Mouse (Mus musculus): ENCODE measurements at regions not wholly inside any gene's neighbourhood (a gene's known extent, or its start where the extent isn't known, plus 50 kb on each side); places are given as distances from the start of the nearest gene placed in this dataset.

DNA sequence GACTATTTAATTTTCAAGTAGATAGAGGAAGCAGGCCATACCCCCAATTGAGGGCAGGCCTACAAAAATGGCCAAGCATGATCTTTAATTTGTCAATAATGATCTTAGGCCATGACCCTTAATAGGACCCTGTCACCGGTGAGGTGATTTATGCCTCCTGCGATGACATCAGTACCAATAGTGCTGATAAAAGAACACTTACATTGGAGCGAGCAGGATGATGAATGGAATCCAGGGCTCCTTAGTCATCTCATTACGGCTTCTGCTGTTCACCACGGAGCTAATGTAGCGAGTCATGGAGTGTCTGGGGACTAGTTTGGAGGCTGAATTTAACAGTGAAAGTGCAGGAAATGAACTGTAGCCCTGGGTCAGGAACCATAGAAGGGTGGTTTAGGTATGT, 308.6 kb downstream of the En1 start:
- Histone ChIP-seq H3K27me3 (ENCODE audit: control insufficient read depth, insufficient read depth, low read length) (no peaks in the 10 kb centered on the region), H3K36me3 (ENCODE audit: control insufficient read depth, insufficient read depth, low read length) (no peaks in the 10 kb centered on the region), H3K27ac (ENCODE audit: low read depth, low read length) (no peak overlapping the region), H3K9me3 (ENCODE audit: control insufficient read depth, low read length) (no peaks in the 10 kb centered on the region), H3K4me1 (ENCODE audit: control insufficient read depth, insufficient read depth, low read length) (no peaks in the 10 kb centered on the region), H3K4me2 (no peak overlapping the region), H3K4me3 (ENCODE audit: low read depth, low read length) (no peak overlapping the region), H3K9ac (ENCODE audit: low read length) (no peak overlapping the region)
- ATAC-seq (ENCODE audit: low FRiP score) (no peak), DNase-seq (ENCODE audit: low spot score, missing footprints) (no peak)
- WGBS = 91% methylated on average over 6 of the region's 6 CpGs

DNA sequence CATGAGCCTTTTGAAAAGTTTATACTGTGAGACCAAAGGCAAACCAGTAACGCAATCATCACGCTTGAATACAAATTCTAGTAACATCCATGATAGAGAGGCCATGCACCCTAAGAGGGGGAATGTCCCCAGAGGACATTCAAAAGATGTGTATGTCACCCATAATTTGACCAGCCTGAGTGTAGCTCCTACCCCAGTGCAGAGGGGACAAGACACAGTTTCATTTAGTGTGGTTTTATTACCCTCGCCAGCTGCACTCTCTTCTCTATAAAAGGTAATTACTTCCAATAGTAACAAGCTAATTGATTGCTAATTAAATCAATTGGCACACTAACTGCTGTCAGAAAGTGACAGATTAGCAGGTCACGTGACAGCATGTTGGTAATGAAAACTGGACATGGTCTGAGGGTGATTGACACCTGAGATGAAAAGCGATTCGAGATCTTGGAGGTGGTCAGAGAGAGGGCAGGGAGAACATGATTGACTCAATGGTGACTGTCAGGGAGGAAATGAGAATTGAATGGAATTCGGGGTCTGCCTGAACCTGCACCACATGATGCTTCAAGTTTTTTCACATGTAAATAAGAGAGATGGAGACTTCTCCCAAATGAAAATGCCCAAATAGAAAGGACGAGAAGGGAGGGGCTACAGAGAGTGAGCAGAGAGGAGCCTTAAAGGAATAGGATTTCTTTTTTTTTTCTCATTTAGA, 309.9 kb downstream of the En1 start:
- ATAC-seq (ENCODE audit: low FRiP score) = peak; percentile 54
- H3K36me3 ChIP-seq (ENCODE audit: control insufficient read depth, insufficient read depth, low read length) = no peaks in the 10 kb centered on the region
- 47% methylated on average over 8 of the region's 8 CpGs for WGBS
- no peak overlapping the region for H3K9ac ChIP-seq (ENCODE audit: low read length)
- H3K27ac ChIP-seq (ENCODE audit: low read depth, low read length) = no peak overlapping the region
- H3K4me2 ChIP-seq = no peak overlapping the region
- no peaks in the 10 kb centered on the region for H3K4me1 ChIP-seq (ENCODE audit: control insufficient read depth, insufficient read depth, low read length)
- no peak overlapping the region for H3K4me3 ChIP-seq (ENCODE audit: low read depth, low read length)
- no peaks in the 10 kb centered on the region for H3K9me3 ChIP-seq (ENCODE audit: control insufficient read depth, low read length)
- H3K27me3 ChIP-seq (ENCODE audit: control insufficient read depth, insufficient read depth, low read length) = no peaks in the 10 kb centered on the region
- DNase-seq (ENCODE audit: low spot score, missing footprints) = no peak

DNA sequence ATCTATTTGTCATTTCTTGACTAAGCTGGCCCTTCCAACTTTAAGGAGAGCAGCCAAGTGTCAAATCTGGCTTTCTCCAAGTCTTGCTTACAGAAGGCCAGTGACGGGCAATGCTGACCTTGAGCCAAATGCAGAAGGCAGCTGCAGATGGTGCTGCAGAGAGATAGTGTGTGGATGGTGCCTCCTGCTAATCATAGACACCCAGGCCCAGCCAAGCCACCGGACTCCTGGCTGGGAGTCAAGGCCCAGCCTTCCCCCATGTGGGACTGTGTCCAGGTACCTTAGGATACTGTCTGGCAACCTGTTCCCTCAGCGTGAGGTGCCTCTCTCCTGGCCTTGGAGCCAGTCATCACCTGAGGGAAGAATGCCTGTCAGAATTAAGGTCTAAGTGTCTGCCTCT, 319.3 kb downstream of the En1 start:
- Histone ChIP-seq H3K27me3 (ENCODE audit: control insufficient read depth, insufficient read depth, low read length) (no peaks in the 10 kb centered on the region), H3K9ac (ENCODE audit: low read length) (no peak overlapping the region), H3K27ac (ENCODE audit: low read depth, low read length) (no peak overlapping the region), H3K36me3 (ENCODE audit: control insufficient read depth, insufficient read depth, low read length) (no peaks in the 10 kb centered on the region), H3K4me3 (ENCODE audit: low read depth, low read length) (no peak overlapping the region), H3K4me2 (no peak overlapping the region), H3K9me3 (ENCODE audit: control insufficient read depth, low read length) (no peaks in the 10 kb centered on the region), H3K4me1 (ENCODE audit: control insufficient read depth, insufficient read depth, low read length) (no peaks in the 10 kb centered on the region)
- DNase-seq (ENCODE audit: low spot score, missing footprints) (no peak), ATAC-seq (ENCODE audit: low FRiP score) (no peak)
- 92% methylated on average over 3 of the region's 3 CpGs for WGBS

DNA sequence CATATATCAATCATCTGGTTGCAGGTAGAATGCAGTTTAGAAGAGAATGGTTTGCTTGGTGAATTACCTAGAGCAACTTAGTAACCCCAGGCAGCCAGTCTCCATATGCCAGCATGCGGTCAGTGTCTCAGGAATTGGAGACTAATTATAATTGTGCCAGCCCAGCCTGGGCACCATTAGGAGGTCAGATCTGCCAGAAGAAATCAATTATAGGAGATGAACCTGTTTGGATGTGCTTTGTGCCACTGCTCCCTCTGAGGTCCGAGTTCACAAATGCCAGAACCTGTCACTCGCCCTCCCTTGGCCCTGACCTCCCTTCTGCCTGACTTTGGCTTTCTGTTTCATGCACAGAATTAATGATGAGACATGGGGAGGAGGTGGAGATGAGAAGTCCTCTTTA, 323.1 kb downstream of the En1 start:
- no peak overlapping the region for H3K9ac ChIP-seq (ENCODE audit: low read length)
- WGBS = 88% methylated on average over 3 of the region's 3 CpGs
- ATAC-seq (ENCODE audit: low FRiP score) (no peak), DNase-seq (ENCODE audit: low spot score, missing footprints) (no peak)
- no peaks in the 10 kb centered on the region for H3K36me3 ChIP-seq (ENCODE audit: control insufficient read depth, insufficient read depth, low read length)
- H3K27ac ChIP-seq (ENCODE audit: low read depth, low read length) = no peak overlapping the region
- no peak overlapping the region for H3K4me2 ChIP-seq
- H3K27me3 ChIP-seq (ENCODE audit: control insufficient read depth, insufficient read depth, low read length) = no peaks in the 10 kb centered on the region
- no peaks in the 10 kb centered on the region for H3K4me1 ChIP-seq (ENCODE audit: control insufficient read depth, insufficient read depth, low read length)
- H3K4me3 ChIP-seq (ENCODE audit: low read depth, low read length) = no peak overlapping the region
- no peaks in the 10 kb centered on the region for H3K9me3 ChIP-seq (ENCODE audit: control insufficient read depth, low read length)

DNA sequence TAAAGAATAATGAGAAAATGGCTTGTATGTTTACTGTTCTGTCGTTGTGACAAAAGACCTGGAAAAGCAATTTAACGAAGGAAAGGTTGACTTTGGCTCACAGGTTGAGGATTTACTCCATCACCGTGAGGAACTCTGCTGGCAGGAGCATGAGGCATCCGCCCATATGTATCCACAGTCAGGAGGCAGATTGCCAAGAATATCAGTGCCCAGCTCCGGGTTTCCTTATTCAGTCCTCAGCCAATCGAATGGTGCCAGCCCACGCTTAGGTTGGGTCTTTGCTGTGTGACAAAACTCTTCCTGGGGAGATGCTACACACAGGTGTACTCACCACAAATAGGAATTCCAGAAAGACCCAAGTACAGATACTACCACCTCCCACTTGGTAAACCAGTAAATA, 327.9 kb downstream of the En1 start:
- Histone ChIP-seq H3K9ac (ENCODE audit: low read length) (no peak overlapping the region), H3K9me3 (ENCODE audit: control insufficient read depth, low read length) (no peaks in the 10 kb centered on the region), H3K27me3 (ENCODE audit: control insufficient read depth, insufficient read depth, low read length) (no peaks in the 10 kb centered on the region), H3K4me3 (ENCODE audit: low read depth, low read length) (no peak overlapping the region), H3K4me2 (no peak overlapping the region), H3K27ac (ENCODE audit: low read depth, low read length) (no peak overlapping the region), H3K36me3 (ENCODE audit: control insufficient read depth, insufficient read depth, low read length) (no peaks in the 10 kb centered on the region), H3K4me1 (ENCODE audit: control insufficient read depth, insufficient read depth, low read length) (no peaks in the 10 kb centered on the region)
- ATAC-seq (ENCODE audit: low FRiP score) = no peak
- WGBS = 87% methylated on average over 7 of the region's 7 CpGs
- DNase-seq (ENCODE audit: low spot score, missing footprints) = no peak

DNA sequence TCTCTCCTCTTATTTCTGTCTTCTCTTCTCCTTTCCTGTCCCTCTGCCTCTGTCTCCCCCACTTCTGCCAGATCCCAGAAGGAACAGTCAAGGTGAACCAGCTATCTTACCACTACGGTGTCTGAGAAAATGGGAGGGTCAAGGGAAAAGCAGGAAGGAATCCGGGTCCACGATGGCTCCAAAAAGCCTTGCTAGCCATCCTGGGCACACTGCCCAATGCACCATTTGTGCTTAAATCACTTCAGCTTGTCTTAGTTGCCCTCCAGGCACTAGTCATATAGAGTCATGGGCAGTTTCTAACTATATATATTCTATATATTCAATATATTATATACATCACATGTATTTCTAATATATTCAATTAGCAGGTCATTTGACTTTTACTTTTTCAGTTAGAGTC, 333.1 kb downstream of the En1 start:
- no peaks in the 10 kb centered on the region for H3K9me3 ChIP-seq (ENCODE audit: control insufficient read depth, low read length)
- H3K27me3 ChIP-seq (ENCODE audit: control insufficient read depth, insufficient read depth, low read length) = no peaks in the 10 kb centered on the region
- H3K36me3 ChIP-seq (ENCODE audit: control insufficient read depth, insufficient read depth, low read length) = no peaks in the 10 kb centered on the region
- ATAC-seq (ENCODE audit: low FRiP score) (no peak), DNase-seq (ENCODE audit: low spot score, missing footprints) (no peak)
- WGBS = 93% methylated on average over 3 of the region's 3 CpGs
- no peaks in the 10 kb centered on the region for H3K4me1 ChIP-seq (ENCODE audit: control insufficient read depth, insufficient read depth, low read length)
- H3K4me3 ChIP-seq (ENCODE audit: low read depth, low read length) = no peak overlapping the region
- H3K9ac ChIP-seq (ENCODE audit: low read length) = no peak overlapping the region
- H3K4me2 ChIP-seq = no peak overlapping the region
- no peak overlapping the region for H3K27ac ChIP-seq (ENCODE audit: low read depth, low read length)

DNA sequence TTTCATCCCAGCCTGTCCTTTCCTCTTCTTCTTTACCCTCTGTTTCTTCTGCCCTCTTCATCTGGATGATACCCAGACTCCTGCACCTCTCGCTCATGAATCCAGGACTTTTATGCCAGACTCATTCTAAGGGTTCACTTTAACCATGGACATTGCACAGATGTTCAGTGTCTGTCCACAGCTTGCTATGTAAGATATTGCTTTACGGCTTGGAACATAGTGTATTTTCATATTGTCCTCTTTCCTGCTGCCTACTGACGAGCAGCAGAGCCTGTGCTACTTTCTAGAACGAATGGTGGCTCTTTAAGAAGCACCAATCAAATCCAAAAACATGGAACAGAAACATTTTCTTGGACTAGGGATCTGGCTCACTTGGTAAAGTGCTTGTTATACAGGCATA, 341.5 kb downstream of the En1 start:
- H3K9me3 ChIP-seq (ENCODE audit: control insufficient read depth, low read length) = no peaks in the 10 kb centered on the region
- WGBS = 85% methylated on average over 4 of the region's 4 CpGs
- H3K4me2 ChIP-seq = no peak overlapping the region
- H3K27ac ChIP-seq (ENCODE audit: low read depth, low read length) = no peak overlapping the region
- H3K36me3 ChIP-seq (ENCODE audit: control insufficient read depth, insufficient read depth, low read length) = no peaks in the 10 kb centered on the region
- H3K4me1 ChIP-seq (ENCODE audit: control insufficient read depth, insufficient read depth, low read length) = no peaks in the 10 kb centered on the region
- ATAC-seq (ENCODE audit: low FRiP score) = no peak
- H3K9ac ChIP-seq (ENCODE audit: low read length) = no peak overlapping the region
- no peaks in the 10 kb centered on the region for H3K27me3 ChIP-seq (ENCODE audit: control insufficient read depth, insufficient read depth, low read length)
- H3K4me3 ChIP-seq (ENCODE audit: low read depth, low read length) = no peak overlapping the region
- DNase-seq (ENCODE audit: low spot score, missing footprints) = no peak

DNA sequence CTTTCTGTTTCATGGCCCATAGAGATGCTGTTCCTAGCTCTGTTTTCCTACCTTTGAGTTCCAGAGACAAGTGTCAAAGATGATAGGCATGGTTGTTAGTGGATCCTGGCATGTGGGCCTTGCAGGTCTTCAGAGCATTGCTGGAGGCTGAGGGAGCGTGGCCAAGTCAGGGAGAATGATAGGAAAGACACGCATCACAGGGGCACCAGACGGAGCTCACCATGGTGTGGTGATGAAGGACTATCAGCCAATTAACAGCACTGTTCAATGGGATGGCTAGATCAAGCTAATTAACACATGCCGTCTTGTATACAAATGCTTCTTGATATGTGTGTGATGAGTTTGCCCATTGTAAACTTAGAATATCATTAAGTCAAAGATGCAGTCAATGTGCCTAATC, 344.1 kb downstream of the En1 start:
- Histone ChIP-seq H3K27me3 (ENCODE audit: control insufficient read depth, insufficient read depth, low read length) (no peaks in the 10 kb centered on the region), H3K9ac (ENCODE audit: low read length) (no peak overlapping the region), H3K4me1 (ENCODE audit: control insufficient read depth, insufficient read depth, low read length) (no peaks in the 10 kb centered on the region), H3K4me2 (no peak overlapping the region), H3K36me3 (ENCODE audit: control insufficient read depth, insufficient read depth, low read length) (no peaks in the 10 kb centered on the region), H3K4me3 (ENCODE audit: low read depth, low read length) (no peak overlapping the region), H3K27ac (ENCODE audit: low read depth, low read length) (no peak overlapping the region), H3K9me3 (ENCODE audit: control insufficient read depth, low read length) (no peaks in the 10 kb centered on the region)
- no peak for DNase-seq (ENCODE audit: low spot score, missing footprints)
- 92% methylated on average over 4 of the region's 4 CpGs for WGBS
- ATAC-seq (ENCODE audit: low FRiP score) = no peak

DNA sequence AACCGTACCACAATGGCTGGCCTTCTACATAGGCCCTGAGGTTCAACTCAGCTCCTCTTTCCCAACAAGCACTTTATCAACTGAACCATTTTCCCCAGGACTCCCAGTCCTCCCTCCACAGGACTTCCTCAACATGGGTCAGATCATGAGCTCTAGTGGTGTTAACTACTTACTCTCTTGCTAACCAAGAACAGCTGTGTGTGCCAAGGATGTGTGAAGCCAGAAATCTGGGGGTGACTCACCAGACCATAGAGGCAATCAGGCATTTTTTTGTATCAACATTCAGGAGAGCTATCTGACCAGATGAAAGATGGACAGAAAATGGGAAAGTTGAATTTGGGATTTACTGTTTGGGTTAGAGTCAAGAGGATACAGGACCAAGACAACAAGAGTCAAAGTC, 359.0 kb downstream of the En1 start:
- H3K27me3 ChIP-seq (ENCODE audit: control insufficient read depth, insufficient read depth, low read length) = peaks cover 10% of the 10 kb centered on the region

More for the DNA sequence above, 359.0 kb downstream of the En1 start:
- Histone ChIP-seq H3K9me3 (ENCODE audit: control insufficient read depth, low read length) (no peaks in the 10 kb centered on the region), H3K4me2 (no peak overlapping the region), H3K4me3 (ENCODE audit: low read depth, low read length) (no peak overlapping the region), H3K36me3 (ENCODE audit: control insufficient read depth, insufficient read depth, low read length) (no peaks in the 10 kb centered on the region), H3K9ac (ENCODE audit: low read length) (no peak overlapping the region), H3K27ac (ENCODE audit: low read depth, low read length) (no peak overlapping the region), H3K4me1 (ENCODE audit: control insufficient read depth, insufficient read depth, low read length) (peaks cover 8% of the 10 kb centered on the region)
- WGBS = 71% methylated on average over 1 of the region's 1 CpGs
- ATAC-seq (ENCODE audit: low FRiP score) (no peak), DNase-seq (ENCODE audit: low spot score, missing footprints) (no peak)
